Mouse (Mus musculus): ENCODE measurements around the gene Rbck1.
"Not testable (repeated sequence)": the region's sequence is repeated elsewhere in the genome, so short reads cannot be mapped to it uniquely, and the experiment has no call there.

Rbck1 gene

GRCm38 (mm10) chr2:152332101-152332825 is at the start of gene Rbck1:
Gene Rbck1 (minus strand): TSS chr2:152332653.
- peak; percentile 96 for DNase-seq

GRCm38 (mm10) chr2:152376345-152376741 is 43.9 kb upstream of the Rbck1 start, which contains the start of gene Nrsn2:
Gene Nrsn2 (minus strand): TSS chr2:152376638.
- peak; percentile 70 for DNase-seq

- DNase-seq = peak; percentile 83
Measured at GRCm38 (mm10) chr2:152375652-152376344, 43.3 kb upstream of the Rbck1 start.

- DNase-seq = no peak
Measured at GRCm38 (mm10) chr2:152373547-152373946, 41.1 kb upstream of the Rbck1 start.

GRCm38 (mm10) chr2:152372661-152373060 is 40.2 kb upstream of the Rbck1 start:
- DNase-seq = no peak

- no peak for DNase-seq
Measured at GRCm38 (mm10) chr2:152372104-152372503, 39.7 kb upstream of the Rbck1 start.

- DNase-seq = peak; percentile 85
Measured at GRCm38 (mm10) chr2:152368532-152369140, 36.2 kb upstream of the Rbck1 start.

GRCm38 (mm10) chr2:152367917-152368316 is 35.5 kb upstream of the Rbck1 start:
- no peak for DNase-seq

- DNase-seq = peak; percentile 93
Measured at GRCm38 (mm10) chr2:152363245-152364147, 31.0 kb upstream of the Rbck1 start.

- no peak for DNase-seq
Measured at GRCm38 (mm10) chr2:152361193-152361592, 28.7 kb upstream of the Rbck1 start.

GRCm38 (mm10) chr2:152360271-152360775 is 27.9 kb upstream of the Rbck1 start:
- no peak for DNase-seq

- DNase-seq = no peak
Measured at GRCm38 (mm10) chr2:152359616-152360015, 27.2 kb upstream of the Rbck1 start.

- not testable (repeated sequence) for DNase-seq
Measured at GRCm38 (mm10) chr2:152358977-152359376, 26.5 kb upstream of the Rbck1 start.

GRCm38 (mm10) chr2:152357254-152357653 is 24.8 kb upstream of the Rbck1 start:
- no peak for DNase-seq

GRCm38 (mm10) chr2:152349842-152350540 is 17.5 kb upstream of the Rbck1 start:
- DNase-seq = no peak

- DNase-seq = no peak
Measured at GRCm38 (mm10) chr2:152349205-152349604, 16.8 kb upstream of the Rbck1 start.

GRCm38 (mm10) chr2:152347722-152348121 is 15.3 kb upstream of the Rbck1 start:
- DNase-seq = no peak

- no peak for DNase-seq
Measured at GRCm38 (mm10) chr2:152346776-152347465, 14.5 kb upstream of the Rbck1 start.

GRCm38 (mm10) chr2:152345393-152345792 is 12.9 kb upstream of the Rbck1 start:
- no peak for DNase-seq

GRCm38 (mm10) chr2:152344909-152345308 is 12.5 kb upstream of the Rbck1 start:
- DNase-seq = no peak

- peak; percentile 28 for DNase-seq
Measured at GRCm38 (mm10) chr2:152344361-152344760, 11.9 kb upstream of the Rbck1 start.
